Mouse (Mus musculus): ENCODE results near the gene Cbr1.

- TF ChIP-seq CTCF (IDR thresholded peaks at IDR 0.05; ENCODE audit: low read depth) (no peak), EP300 (IDR thresholded peaks at IDR 0.05; ENCODE audit: low read depth) (no peak)
These were observed 31.0 kb upstream of the Cbr1 start for GRCm38 (mm10) chr16:93574521-93575191.
